Mouse (Mus musculus) adrenal gland, postnatal 4 days (tissue): ENCODE measurements at regions not wholly inside any gene's neighbourhood (a gene's known extent, or its start where the extent isn't known, plus 50 kb on each side); places are given as distances from the start of the nearest gene placed in this dataset.

Experiments used
- DNase-seq, 2 experiments: peaks; one replicate each; pipeline ENCODE4 v3.0.0; 2021 to 2022; ENCODE audit warnings: low spot score in 2 of 2, mixed read lengths in 2 of 2

- no peak for DNase-seq
Observed at GRCm38 (mm10) chr3:120761681-120762080, 409.8 kb downstream of the Rwdd3 start.

GRCm38 (mm10) chr3:120761223-120761622, 410.3 kb downstream of the Rwdd3 start:
- DNase-seq = no peak

- no peak for DNase-seq
Observed at GRCm38 (mm10) chr3:120748513-120748912, 423.0 kb downstream of the Rwdd3 start.

GRCm38 (mm10) chr3:120747678-120748077, 423.8 kb downstream of the Rwdd3 start:
- no peak for DNase-seq

- no peak for DNase-seq
Observed at GRCm38 (mm10) chr3:120733332-120733731, 438.2 kb downstream of the Rwdd3 start.

- DNase-seq = no peak
Observed at GRCm38 (mm10) chr3:120732391-120732790, 439.1 kb downstream of the Rwdd3 start.

GRCm38 (mm10) chr3:120731287-120731686, 440.2 kb downstream of the Rwdd3 start:
- no peak for DNase-seq

GRCm38 (mm10) chr3:120730225-120730624, 441.3 kb downstream of the Rwdd3 start:
- no peak for DNase-seq

- DNase-seq = no peak
Observed at GRCm38 (mm10) chr3:120729671-120730070, 441.8 kb downstream of the Rwdd3 start.

GRCm38 (mm10) chr3:120685227-120685626, 486.3 kb downstream of the Rwdd3 start:
- no peak for DNase-seq

GRCm38 (mm10) chr3:120675906-120676305, 495.6 kb downstream of the Rwdd3 start:
- DNase-seq = no peak

GRCm38 (mm10) chr3:120668654-120669053, 502.8 kb downstream of the Rwdd3 start:
- no peak for DNase-seq

- DNase-seq = no peak
Observed at GRCm38 (mm10) chr3:120662521-120662920, 509.0 kb downstream of the Rwdd3 start.

GRCm38 (mm10) chr3:120660776-120661175, 510.7 kb downstream of the Rwdd3 start:
- no peak for DNase-seq

GRCm38 (mm10) chr3:120649047-120649868, 522.2 kb downstream of the Rwdd3 start:
- DNase-seq = no peak

- DNase-seq = no peak
Observed at GRCm38 (mm10) chr3:120648391-120648790, 523.1 kb downstream of the Rwdd3 start.

GRCm38 (mm10) chr3:120636669-120637305, 534.7 kb downstream of the Rwdd3 start:
- no peak for DNase-seq

GRCm38 (mm10) chr3:120618358-120618757, 553.1 kb downstream of the Rwdd3 start:
- no peak for DNase-seq

- DNase-seq = no peak
Observed at GRCm38 (mm10) chr3:120594226-120594625, 577.3 kb downstream of the Rwdd3 start.

- DNase-seq = no peak
Observed at GRCm38 (mm10) chr3:120591183-120591582, 580.3 kb downstream of the Rwdd3 start.

GRCm38 (mm10) chr3:120570806-120571425, 600.6 kb downstream of the Rwdd3 start:
- DNase-seq = no peak
